Mouse (Mus musculus) ovary, adult 18-20 months (tissue): ENCODE measurements around the gene Nr2c2ap.

Experiments used
- DNase-seq: peaks from one replicate; pipeline ENCODE4 v3.0.0; 2022; ENCODE audit warnings: low spot score, mixed read lengths

The Nr2c2ap gene

GRCm38 (mm10) chr8:70166504-70167110 lies 35.5 kb downstream of the Nr2c2ap start:
- DNase-seq = no peak

- no peak for DNase-seq
These were observed 39.0 kb downstream of the Nr2c2ap start for GRCm38 (mm10) chr8:70170116-70170515.

- no peak for DNase-seq
These were observed 39.6 kb downstream of the Nr2c2ap start for GRCm38 (mm10) chr8:70170748-70171147.

GRCm38 (mm10) chr8:70171240-70171639 lies 40.1 kb downstream of the Nr2c2ap start:
- DNase-seq = no peak

GRCm38 (mm10) chr8:70172043-70172681 lies 41.0 kb downstream of the Nr2c2ap start, which contains the start of gene Tmem161a:
TSS of gene Tmem161a (plus strand) at chr8:70172356.
- DNase-seq = peak; percentile 90

- DNase-seq = no peak
These were observed 42.2 kb downstream of the Nr2c2ap start for GRCm38 (mm10) chr8:70173320-70173719.

- DNase-seq = no peak
These were observed 42.9 kb downstream of the Nr2c2ap start for GRCm38 (mm10) chr8:70174079-70174478.

- no peak for DNase-seq
These were observed 47.1 kb downstream of the Nr2c2ap start for GRCm38 (mm10) chr8:70178231-70178630.

- no peak for DNase-seq
These were observed 47.9 kb downstream of the Nr2c2ap start for GRCm38 (mm10) chr8:70179082-70179481.

GRCm38 (mm10) chr8:70181212-70181902 lies 50.2 kb downstream of the Nr2c2ap start:
- no peak for DNase-seq

GRCm38 (mm10) chr8:70181903-70182252 lies 50.7 kb downstream of the Nr2c2ap start:
- DNase-seq = no peak

GRCm38 (mm10) chr8:70183194-70183593 lies 52.1 kb downstream of the Nr2c2ap start:
- DNase-seq = peak; percentile 27
